Mouse (Mus musculus) gastrocnemius, postnatal 25 days (tissue): ENCODE results near the gene Angptl3. TPM values are rescaled to one million over a fixed set of nuclear protein-coding genes. Genes with fewer than 3 reads are reported as not detected.

Experiments
- DNase-seq: peaks from one replicate; pipeline ENCODE4 v3.0.0; 2022
- long read RNA-seq, 2 experiments: library from polyadenylated mRNA; stranded (forward); transcript quantifications; one replicate each; pipeline ENCODE4 v2.0.0; 2021
- total RNA-seq, 2 experiments: library from RNA; stranded (reverse); gene quantifications; 1 replicate in 1 of 2; 2 replicates in 1 of 2; pipeline ENCODE4 v1.2.3; 2021

The Angptl3 gene
- not detected for total RNA-seq
- long read RNA-seq, experiment 1 = 0 reads
- long read RNA-seq, experiment 2 = 0 reads

DNA sequence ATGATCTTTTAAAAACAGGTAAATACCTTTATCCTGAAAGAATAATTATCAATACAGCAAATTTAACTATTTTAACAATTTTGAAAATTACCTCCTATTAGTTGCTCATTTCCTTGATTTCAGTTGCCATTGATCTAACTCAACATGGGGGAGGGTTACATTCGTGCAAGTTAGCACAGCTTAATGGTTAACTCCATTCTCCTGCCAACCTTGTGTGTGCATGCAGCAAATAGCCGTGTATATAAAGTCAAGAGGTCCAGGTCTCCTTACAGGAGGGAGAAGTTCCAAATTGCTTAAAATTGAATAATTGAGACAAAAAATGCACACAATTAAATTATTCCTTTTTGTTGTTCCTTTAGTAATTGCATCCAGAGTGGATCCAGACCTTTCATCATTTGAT lies at the start of gene Angptl3:
Angptl3 (plus strand) TSS at position 269 of the 400 bp plus-strand sequence.
- no peak for DNase-seq

DNA sequence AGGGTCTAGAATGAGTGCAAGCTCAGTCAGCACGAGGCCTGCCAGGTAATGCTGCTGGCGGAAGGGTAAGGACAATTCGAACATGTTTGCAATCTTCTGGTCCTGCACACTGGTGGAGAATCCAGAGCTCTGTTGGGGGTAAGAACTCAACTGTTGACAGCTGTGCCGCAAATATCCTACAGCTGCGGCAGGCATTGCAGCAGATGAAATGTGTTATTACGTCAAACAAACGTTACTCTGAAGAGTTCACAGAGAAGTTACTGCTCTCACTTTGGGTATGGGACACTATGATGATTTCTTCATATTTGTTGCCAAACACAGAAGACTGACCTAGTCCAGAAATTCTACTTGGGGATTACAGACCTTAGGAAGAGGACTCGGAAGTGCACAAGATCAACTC lies 46.1 kb upstream of the Angptl3 start:
- no peak for DNase-seq

- DNase-seq = no peak
Observed at GRCm38 (mm10) chr4:98993491-98993890, 37.3 kb upstream of the Angptl3 start.

- DNase-seq = no peak
Observed at GRCm38 (mm10) chr4:99005574-99005973, 25.2 kb upstream of the Angptl3 start.

- no peak for DNase-seq
Observed at GRCm38 (mm10) chr4:99006319-99006718, 24.4 kb upstream of the Angptl3 start.

DNA sequence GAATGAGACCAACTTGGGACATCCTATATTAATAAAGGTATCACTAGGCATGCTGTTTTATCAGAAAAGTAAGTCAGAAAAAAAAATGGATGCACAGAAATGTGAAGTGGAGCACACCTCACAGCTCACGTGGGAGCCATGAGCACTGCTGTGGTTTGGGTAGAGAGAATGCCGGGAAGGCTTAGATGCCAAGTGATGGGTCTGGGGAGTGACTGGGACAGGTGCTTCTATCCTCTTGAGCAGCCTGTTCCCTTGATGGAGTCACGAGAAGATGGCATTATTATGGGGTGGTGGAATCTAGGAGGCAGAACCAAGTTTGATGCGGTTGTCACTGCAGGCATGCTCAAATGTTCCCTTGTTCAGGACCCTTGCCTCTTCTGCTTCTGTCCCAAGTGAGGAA lies 19.7 kb upstream of the Angptl3 start:
- no peak for DNase-seq

DNA sequence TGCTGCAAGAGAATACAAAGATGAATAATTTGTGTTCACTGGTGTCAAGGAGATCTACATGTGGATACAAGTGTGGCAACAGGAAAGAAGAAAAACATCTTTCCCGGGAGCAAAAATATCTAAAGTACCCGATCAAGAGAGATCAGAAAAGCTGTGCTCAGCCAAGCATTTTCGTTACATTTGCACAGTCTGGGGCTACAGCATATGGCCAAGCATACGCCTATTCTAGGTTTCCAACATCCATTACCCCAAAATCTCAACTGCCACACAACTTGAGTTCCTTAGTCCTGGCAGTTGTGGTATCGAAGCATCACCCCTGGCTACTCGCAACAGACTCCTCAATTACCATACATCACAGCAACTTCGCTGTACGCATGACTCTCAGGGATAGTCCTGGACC lies 8.5 kb upstream of the Angptl3 start:
- no peak for DNase-seq

DNA sequence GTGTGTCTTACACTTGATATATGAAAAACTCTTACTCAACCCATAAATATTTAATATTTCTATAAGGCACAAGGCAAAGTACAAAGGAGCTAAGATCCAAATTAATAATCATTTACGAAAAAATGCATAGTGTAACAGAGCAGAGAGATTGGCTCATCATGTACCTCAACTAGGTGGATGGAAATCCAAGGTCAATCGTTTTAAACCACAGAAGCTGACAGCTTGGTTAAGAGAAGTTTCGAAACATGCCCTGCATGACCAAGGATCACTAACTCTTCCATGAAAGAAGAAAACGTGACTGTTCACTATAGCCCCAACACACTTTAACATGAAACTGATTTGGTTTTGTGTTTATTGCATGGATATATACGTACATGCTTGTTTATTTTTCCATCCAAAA lies 2.4 kb upstream of the Angptl3 start:
- DNase-seq = no peak

DNA sequence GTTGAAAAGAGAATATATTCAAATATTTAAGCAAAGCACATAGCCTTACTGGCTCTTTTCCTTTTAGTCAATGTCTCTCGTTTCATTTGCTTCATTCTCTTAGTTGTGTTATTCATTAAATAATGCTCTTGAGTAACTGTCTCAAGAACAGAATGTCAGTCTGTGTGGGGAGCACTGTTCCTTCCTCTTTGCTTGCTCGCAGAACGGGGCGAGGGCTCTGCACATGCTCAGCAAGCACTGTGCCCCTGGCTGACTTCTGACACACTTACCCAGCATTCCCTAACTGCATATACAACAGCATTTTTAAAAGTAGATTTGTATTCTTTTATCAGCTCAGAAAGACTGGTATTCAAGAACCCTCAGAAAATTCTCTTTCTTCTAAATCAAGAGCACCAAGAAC lies 2.2 kb downstream of the Angptl3 start:
- no peak for DNase-seq

DNA sequence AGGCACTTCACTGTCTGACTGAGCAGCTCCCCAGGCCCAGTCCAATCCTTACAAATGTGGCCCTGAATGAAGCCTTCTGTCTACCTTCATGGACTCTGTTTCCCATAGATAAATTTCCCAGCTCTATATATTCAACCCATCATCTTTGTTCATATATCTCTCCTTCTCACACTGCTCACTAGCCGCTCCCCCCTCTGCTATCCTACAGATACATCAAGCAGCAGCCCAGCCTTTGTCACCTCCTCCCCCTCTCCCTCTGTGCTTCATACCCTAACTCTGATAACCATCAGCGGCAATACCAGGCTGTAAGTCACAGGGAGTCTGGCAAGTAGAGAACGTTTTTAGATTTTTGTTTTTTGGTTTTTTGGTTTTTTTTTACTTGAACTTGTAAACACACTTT lies 14.1 kb downstream of the Angptl3 start:
- no peak for DNase-seq

DNA sequence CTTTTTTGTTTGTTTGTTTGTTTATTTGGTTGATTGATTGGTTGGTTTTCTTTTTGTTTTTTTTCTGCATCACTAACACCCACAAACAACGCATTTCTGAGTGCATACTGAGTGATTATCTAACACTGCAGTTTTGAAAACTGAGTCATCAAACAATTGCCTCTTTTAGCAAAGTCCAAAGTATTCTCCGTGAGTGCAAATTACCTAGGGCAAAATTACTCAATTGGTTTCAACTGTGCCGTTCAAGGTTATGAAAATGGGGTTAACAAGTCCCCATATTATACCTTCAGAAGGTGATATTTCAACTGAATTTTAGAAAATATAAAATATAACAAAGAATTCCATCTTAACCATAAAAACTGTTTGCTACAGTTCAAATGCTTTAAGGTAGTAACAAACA lies 15.7 kb downstream of the Angptl3 start:
- no peak for DNase-seq

DNA sequence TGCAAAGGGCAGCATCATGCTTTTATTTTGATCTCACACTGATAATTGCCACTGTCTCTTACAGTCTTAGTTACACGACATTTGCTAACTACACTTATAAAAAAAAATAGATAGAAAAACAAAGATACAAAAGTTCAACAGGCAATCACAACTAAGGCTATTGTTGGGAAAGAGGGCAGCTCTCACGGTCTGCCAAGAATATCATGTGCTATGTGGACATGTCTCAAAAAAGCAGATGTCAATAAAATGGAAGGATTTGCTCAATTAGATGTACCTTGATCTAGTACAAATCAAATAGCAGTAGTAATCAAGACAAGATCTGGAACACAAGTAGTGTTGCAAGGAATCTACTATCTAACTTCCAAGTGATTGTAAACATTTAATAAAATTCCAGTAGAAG lies 17.8 kb downstream of the Angptl3 start:
- DNase-seq = no peak

DNA sequence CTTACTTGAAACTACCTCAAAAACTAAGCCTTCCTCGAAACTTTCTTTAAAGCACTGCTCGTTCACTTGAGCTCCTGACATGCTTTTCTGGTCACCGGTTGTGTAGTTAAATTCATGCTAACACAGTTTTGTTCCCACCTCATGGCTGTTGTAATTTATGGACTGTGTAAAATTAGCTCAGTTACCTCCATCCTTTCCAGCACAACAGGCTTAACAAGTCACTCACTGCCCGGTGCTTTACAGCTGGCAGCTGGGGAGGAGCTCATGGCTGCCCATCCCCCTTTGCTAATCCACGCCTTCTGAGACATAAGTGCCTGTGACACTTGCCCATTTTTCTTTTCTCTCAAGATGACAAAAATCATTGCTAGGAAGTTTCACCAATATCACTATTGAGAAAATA lies 33.8 kb downstream of the Angptl3 start:
- DNase-seq = no peak

DNA sequence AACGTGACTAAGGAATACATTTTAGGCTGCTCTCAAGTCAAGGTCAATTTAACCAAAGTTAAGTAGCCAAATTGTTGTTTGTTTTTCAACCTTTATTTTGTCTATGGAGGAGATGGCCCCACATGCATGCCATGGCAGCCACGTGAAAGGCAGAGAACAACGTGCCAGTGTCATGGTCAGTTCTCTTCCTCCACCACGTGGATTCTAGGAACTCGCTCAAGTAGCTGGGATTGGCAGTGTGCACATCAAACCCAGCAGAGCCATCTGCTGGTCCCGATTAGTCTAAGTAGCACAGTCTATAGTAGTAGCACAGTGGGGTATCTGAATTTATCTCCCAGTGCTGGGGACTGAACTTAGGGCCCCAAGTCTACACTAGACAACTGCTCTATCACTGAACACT lies 38.1 kb downstream of the Angptl3 start:
- DNase-seq = no peak

DNA sequence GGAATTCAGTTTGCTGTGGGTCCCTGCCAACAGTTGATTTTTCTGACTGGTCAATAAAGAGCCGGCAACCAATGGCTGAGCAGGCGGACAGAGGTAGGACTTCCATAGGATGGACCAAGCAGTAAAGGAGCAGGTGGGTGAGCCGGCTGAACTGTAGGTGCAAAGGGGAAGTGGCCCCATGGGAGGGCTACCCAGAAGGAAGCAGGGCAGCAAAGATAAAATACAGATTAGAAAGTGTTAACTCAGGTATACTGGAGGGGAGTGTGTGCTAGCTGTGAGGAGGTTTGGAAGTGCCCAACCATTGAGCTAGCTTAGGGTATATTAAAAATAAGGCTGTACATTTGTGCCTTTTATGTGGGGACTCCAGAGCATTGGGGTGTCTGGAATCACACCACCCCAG lies 47.3 kb downstream of the Angptl3 start:
- no peak for DNase-seq

DNA sequence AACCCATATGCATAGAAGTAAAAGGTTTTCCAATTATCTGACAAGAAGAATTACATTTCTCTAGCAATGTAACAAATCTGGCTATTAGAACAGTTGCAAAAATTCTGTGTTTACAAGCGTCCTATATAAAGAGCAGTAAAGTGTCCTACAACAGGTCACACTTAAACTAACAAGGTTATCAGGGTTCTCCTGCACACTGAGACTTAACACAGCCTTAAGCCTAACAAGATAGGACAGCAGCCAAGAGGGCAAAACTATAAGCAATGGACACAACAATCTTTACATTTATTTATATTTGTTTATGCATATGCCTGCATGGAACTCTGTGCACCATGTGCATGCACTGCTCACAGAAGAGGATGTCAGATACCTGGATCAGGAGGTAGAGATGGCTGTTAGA lies 50.4 kb downstream of the Angptl3 start:
- no peak for DNase-seq

- DNase-seq = no peak
Observed at GRCm38 (mm10) chr4:99083862-99084261, 53.1 kb downstream of the Angptl3 start.

DNA sequence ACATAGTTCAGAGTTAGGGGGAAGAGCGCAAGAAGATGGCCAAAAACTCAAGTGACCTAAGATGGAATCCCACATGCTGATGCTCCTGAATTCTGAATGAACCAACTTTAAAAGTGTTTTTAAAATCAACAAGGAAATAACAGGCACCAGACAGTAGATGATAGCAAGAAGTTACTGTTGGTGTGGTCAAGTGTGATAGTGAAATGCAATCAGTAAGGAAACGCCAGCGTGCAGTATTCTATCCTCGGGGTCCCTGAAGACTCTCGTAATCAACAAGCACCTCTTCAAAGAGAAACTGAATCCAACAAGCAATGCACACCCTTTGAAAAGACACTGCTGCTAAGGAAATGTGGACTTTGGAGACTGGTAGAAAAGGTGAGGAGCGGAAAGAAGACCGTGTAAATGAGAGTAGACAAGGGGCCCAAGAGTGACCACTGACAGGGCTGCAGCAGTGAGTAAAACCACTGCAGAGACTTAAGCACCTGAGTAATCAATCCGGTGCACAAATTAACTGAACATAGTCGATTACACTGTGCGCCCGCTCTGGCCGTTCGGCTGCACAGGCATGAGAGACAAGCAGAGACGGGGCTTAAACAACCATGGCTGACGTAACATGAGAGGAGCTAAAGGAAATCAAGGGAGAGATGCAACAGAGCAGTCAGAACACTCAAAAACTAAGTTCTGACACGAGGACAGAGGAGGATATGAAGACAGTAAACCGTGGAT lies 57.2 kb downstream of the Angptl3 start:
- DNase-seq = no peak

- DNase-seq = no peak
Observed at GRCm38 (mm10) chr4:99091151-99091701, 60.5 kb downstream of the Angptl3 start.

- no peak for DNase-seq
Observed at GRCm38 (mm10) chr4:99091777-99092176, 61.0 kb downstream of the Angptl3 start.
